Mouse (Mus musculus) small intestine, adult 2 months (tissue): ENCODE data around the gene Cntn4. TPM values are rescaled to one million over a fixed set of nuclear protein-coding genes. Genes with fewer than 3 reads are reported as not detected.

Experiments
- H3K27ac ChIP-seq: fragments of 200-500 bp; 2 replicates; pipeline ENCODE4 v1.5.1; 2012; ENCODE audit warnings: low read depth, low read length, control low read depth, inconsistent platforms; ENCODE audit not compliant: insufficient read depth
- H3K27me3 ChIP-seq: fragments of 200-500 bp; 2 replicates; pipeline ENCODE4 v1.6.1; 2012; ENCODE audit warnings: mild to moderate bottlenecking, moderate library complexity, low read length, inconsistent platforms; ENCODE audit not compliant: control insufficient read depth, insufficient read depth
- H3K36me3 ChIP-seq: fragments of 200-500 bp; 2 replicates; pipeline ENCODE4 v1.6.1; 2012; ENCODE audit warnings: mild to moderate bottlenecking, low read length, control low read depth, inconsistent platforms; ENCODE audit not compliant: control insufficient read depth, insufficient read depth
- H3K4me1 ChIP-seq: fragments of 200-500 bp; 2 replicates; pipeline ENCODE4 v1.6.1; 2012; ENCODE audit warnings: low read length, inconsistent platforms, mixed read lengths; ENCODE audit not compliant: control insufficient read depth, insufficient read depth, insufficient read length
- H3K4me3 ChIP-seq: fragments of 200-500 bp; 2 replicates; pipeline ENCODE4 v1.5.1; 2012; ENCODE audit warnings: low read depth, mild to moderate bottlenecking, control low read depth, inconsistent platforms, low read length, moderate library complexity
- CTCF ChIP-seq: fragments of 200-500 bp; IDR thresholded peaks from 2 replicates; pipeline ENCODE4 v1.5.1; 2012; ENCODE audit warnings: low read depth, mild to moderate bottlenecking, control low read depth, inconsistent platforms, low read length, moderate library complexity, mixed read lengths; ENCODE audit not compliant: insufficient replicate concordance, insufficient read length; ENCODE audit errors: extremely low read depth
- POLR2A ChIP-seq: fragments of 200-500 bp; IDR thresholded peaks from 2 replicates; pipeline ENCODE4 v1.6.1; 2012; ENCODE audit warnings: low read depth, mild to moderate bottlenecking, control low read depth, inconsistent platforms, low read length, moderate library complexity
- WGBS: fragments of 180-500 bp; shearing (Covaris S2); methylation state at CpG from one replicate; pipeline ENCODE4 v1.1.7; 2018; 5-methylcytosine and 5-hydroxymethylcytosine counted together
- polyA plus RNA-seq: library from polyadenylated mRNA; depleted of rRNA; stranded (reverse); fragments of >200 nt; gene quantifications from 2 replicates; pipeline ENCODE4 v1.2.3, GENCODE M21; 2012

Cntn4 gene
- polyA plus RNA-seq, 1 experiment, result not detected

GRCm38 (mm10) chr6:106423471-106423870 is 746.0 kb downstream of the Cntn4 start:
- WGBS, result 67% methylated on average over 2 of the region's 2 CpGs

GRCm38 (mm10) chr6:106426615-106427014 is 749.2 kb downstream of the Cntn4 start:
- TF ChIP-seq POLR2A (no peak), CTCF (no peak)
- WGBS, result 72% methylated on average over 3 of the region's 3 CpGs

More at GRCm38 (mm10) chr6:106423471-106423870, 746.0 kb downstream of the Cntn4 start:
- Histone ChIP-seq H3K36me3 (no peaks in the 10 kb centered on the region), H3K4me1 (no peaks in the 10 kb centered on the region), H3K4me3 (no peak overlapping the region), H3K27ac (no peak overlapping the region), H3K27me3 (no peaks in the 10 kb centered on the region)
- TF ChIP-seq CTCF, result no peak

GRCm38 (mm10) chr6:106431466-106431865 is 754.0 kb downstream of the Cntn4 start:
- TF ChIP-seq CTCF (no peak), POLR2A (no peak)
- WGBS, result 77% methylated on average over 3 of the region's 3 CpGs
- Histone ChIP-seq H3K27me3 (no peaks in the 10 kb centered on the region), H3K4me3 (no peak overlapping the region), H3K27ac (no peak overlapping the region), H3K36me3 (no peaks in the 10 kb centered on the region), H3K4me1 (no peaks in the 10 kb centered on the region)

More at GRCm38 (mm10) chr6:106426615-106427014, 749.2 kb downstream of the Cntn4 start:
- H3K36me3 ChIP-seq, result no peaks in the 10 kb centered on the region
- no peak overlapping the region for H3K4me3 ChIP-seq
- no peaks in the 10 kb centered on the region for H3K4me1 ChIP-seq
- no peaks in the 10 kb centered on the region for H3K27me3 ChIP-seq
- H3K27ac ChIP-seq, result no peak overlapping the region

GRCm38 (mm10) chr6:106440786-106441185 is 763.3 kb downstream of the Cntn4 start:
- H3K27ac ChIP-seq, result no peak overlapping the region
- no peaks in the 10 kb centered on the region for H3K36me3 ChIP-seq
- H3K4me1 ChIP-seq, result no peaks in the 10 kb centered on the region
- no peaks in the 10 kb centered on the region for H3K27me3 ChIP-seq
- TF ChIP-seq POLR2A, result no peak
- TF ChIP-seq CTCF, result no peak
- no peak overlapping the region for H3K4me3 ChIP-seq
- 61% methylated on average over 1 of the region's 1 CpGs for WGBS

GRCm38 (mm10) chr6:106441246-106441645 is 763.8 kb downstream of the Cntn4 start:
- no peaks in the 10 kb centered on the region for H3K4me1 ChIP-seq
- no peaks in the 10 kb centered on the region for H3K36me3 ChIP-seq
- no peak overlapping the region for H3K4me3 ChIP-seq
- no peaks in the 10 kb centered on the region for H3K27me3 ChIP-seq
- 66% methylated on average over 3 of the region's 3 CpGs for WGBS
- TF ChIP-seq POLR2A, result no peak
- no peak for TF ChIP-seq CTCF
- no peak overlapping the region for H3K27ac ChIP-seq

GRCm38 (mm10) chr6:106454131-106454838 is 776.8 kb downstream of the Cntn4 start:
- Histone ChIP-seq H3K27ac (no peak overlapping the region), H3K36me3 (no peaks in the 10 kb centered on the region), H3K4me1 (no peaks in the 10 kb centered on the region), H3K27me3 (no peaks in the 10 kb centered on the region), H3K4me3 (no peak overlapping the region)
- 77% methylated on average over 3 of the region's 3 CpGs for WGBS
- TF ChIP-seq CTCF, result no peak
- no peak for TF ChIP-seq POLR2A

GRCm38 (mm10) chr6:106455616-106456015 is 778.2 kb downstream of the Cntn4 start:
- H3K4me3 ChIP-seq, result no peak overlapping the region
- WGBS, result 80% methylated on average over 3 of the region's 3 CpGs
- no peaks in the 10 kb centered on the region for H3K4me1 ChIP-seq
- no peaks in the 10 kb centered on the region for H3K36me3 ChIP-seq
- no peak overlapping the region for H3K27ac ChIP-seq
- TF ChIP-seq POLR2A, result no peak
- no peak for TF ChIP-seq CTCF
- H3K27me3 ChIP-seq, result no peaks in the 10 kb centered on the region
